Mouse (Mus musculus): ENCODE results near the gene Vezf1.
A peak's percentile ranks its signal among the peaks of the same experiment; 100 is the strongest.

Gene Vezf1

GRCm38 (mm10) chr11:88054589-88054988, 13.5 kb upstream of the Vezf1 start:
- DNase-seq (ENCODE audit: low spot score), result peak; percentile 79

GRCm38 (mm10) chr11:88055777-88056176, 12.3 kb upstream of the Vezf1 start:
- no peak for DNase-seq (ENCODE audit: low spot score)

GRCm38 (mm10) chr11:88057788-88058187, 10.3 kb upstream of the Vezf1 start:
- DNase-seq (ENCODE audit: low spot score), result no peak

- DNase-seq (ENCODE audit: low spot score), result peak; percentile 85
These were observed 8.9 kb upstream of the Vezf1 start for GRCm38 (mm10) chr11:88059141-88059540.

- no peak for DNase-seq (ENCODE audit: low spot score)
These were observed 6.0 kb upstream of the Vezf1 start for GRCm38 (mm10) chr11:88061892-88062625.

- DNase-seq (ENCODE audit: low spot score), result no peak
These were observed 2.3 kb upstream of the Vezf1 start for GRCm38 (mm10) chr11:88065732-88066131.

GRCm38 (mm10) chr11:88067191-88067585, 891 bp upstream of the Vezf1 start:
- peak; percentile 67 for DNase-seq (ENCODE audit: low spot score)

GRCm38 (mm10) chr11:88068411-88069245, 549 bp downstream of the Vezf1 start:
- DNase-seq (ENCODE audit: low spot score), result peak; percentile 69

GRCm38 (mm10) chr11:88069246-88069570, 1.1 kb downstream of the Vezf1 start:
- DNase-seq (ENCODE audit: low spot score), result peak; percentile 48

- no peak for DNase-seq (ENCODE audit: low spot score)
These were observed 2.3 kb downstream of the Vezf1 start for GRCm38 (mm10) chr11:88070392-88070791.

GRCm38 (mm10) chr11:88071113-88071512, 3.0 kb downstream of the Vezf1 start:
- no peak for DNase-seq (ENCODE audit: low spot score)

- DNase-seq (ENCODE audit: low spot score), result no peak
These were observed 5.3 kb downstream of the Vezf1 start for GRCm38 (mm10) chr11:88073343-88073875.

GRCm38 (mm10) chr11:88075701-88076100, 7.6 kb downstream of the Vezf1 start:
- no peak for DNase-seq (ENCODE audit: low spot score)

- no peak for DNase-seq (ENCODE audit: low spot score)
These were observed 8.3 kb downstream of the Vezf1 start for GRCm38 (mm10) chr11:88076394-88076793.

- no peak for DNase-seq (ENCODE audit: low spot score)
These were observed 15.6 kb downstream of the Vezf1 start for GRCm38 (mm10) chr11:88083699-88084098.

GRCm38 (mm10) chr11:88086737-88087627, 18.9 kb downstream of the Vezf1 start:
- peak; percentile 99 for DNase-seq (ENCODE audit: low spot score)

- no peak for DNase-seq (ENCODE audit: low spot score)
These were observed 21.1 kb downstream of the Vezf1 start for GRCm38 (mm10) chr11:88089150-88089549.

- DNase-seq (ENCODE audit: low spot score), result no peak
These were observed 22.2 kb downstream of the Vezf1 start for GRCm38 (mm10) chr11:88090293-88090692.

- DNase-seq (ENCODE audit: low spot score), result no peak
These were observed 23.9 kb downstream of the Vezf1 start for GRCm38 (mm10) chr11:88091949-88092348.

- no peak for DNase-seq (ENCODE audit: low spot score)
These were observed 29.1 kb downstream of the Vezf1 start for GRCm38 (mm10) chr11:88097173-88097572.

- DNase-seq (ENCODE audit: low spot score), result no peak
These were observed 30.1 kb downstream of the Vezf1 start, which contains the start of gene Cuedc1 for GRCm38 (mm10) chr11:88098021-88098729. TSS of gene Cuedc1 (plus strand) at chr11:88098058.
